Mouse (Mus musculus) kidney, adult 2 months (tissue): ENCODE results near the gene Fbxl8.

Source experiments
- CTCF ChIP-seq: fragments of 200-500 bp; conservative IDR thresholded peaks from 2 replicates; pipeline ENCODE4 v1.5.1; 2011; ENCODE audit warnings: low read depth, mild to moderate bottlenecking, control low read depth, low read length, moderate library complexity, mixed read lengths; ENCODE audit not compliant: insufficient read depth, insufficient read length
- POLR2A ChIP-seq: fragments of 200-500 bp; IDR thresholded peaks from one replicate; pipeline ENCODE4 v1.6.1; 2011; ENCODE audit warnings: low read depth, low read length, control low read depth

DNA sequence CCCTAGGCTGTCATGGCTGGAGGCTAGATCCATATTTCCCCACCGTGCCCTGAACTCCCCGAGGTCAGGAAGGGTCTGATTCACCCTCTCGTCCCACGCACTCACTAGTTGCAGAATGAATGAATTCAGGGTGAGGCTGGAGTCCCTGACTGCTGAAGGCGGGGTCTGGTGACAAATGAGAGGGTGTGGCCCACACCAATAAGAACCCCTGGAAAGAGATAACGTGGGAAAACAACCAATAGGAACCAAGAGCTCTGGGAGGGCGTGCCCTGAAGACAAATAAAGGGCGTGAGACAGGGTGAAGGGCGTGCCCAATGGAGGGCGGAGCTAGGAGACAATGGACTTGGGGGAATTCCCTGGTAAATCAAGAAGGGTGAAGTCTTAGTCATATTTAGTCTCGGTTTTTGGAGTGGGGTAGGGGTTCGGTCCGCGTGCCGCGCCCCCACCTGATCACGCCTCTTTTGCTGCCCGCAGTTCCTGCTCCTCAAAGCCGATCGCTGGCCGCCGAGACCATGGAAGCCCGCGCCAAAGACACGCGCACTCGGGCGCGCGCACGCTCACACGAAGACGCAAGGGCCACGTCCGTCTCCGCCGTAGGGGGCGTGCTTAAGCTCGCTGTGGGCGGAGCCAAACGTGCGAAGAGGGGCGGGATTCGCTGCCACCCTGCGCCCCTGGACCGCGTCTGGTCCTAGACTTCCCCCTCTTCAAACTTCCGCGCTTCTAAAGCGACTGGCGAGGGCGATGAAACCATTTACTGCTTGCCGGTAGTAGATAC is 24.7 kb downstream of the Fbxl8 start:
- TF ChIP-seq CTCF (no peak), POLR2A (peak; percentile 18)
